Mouse (Mus musculus): ENCODE data around the gene Snx29.
"Not testable (repeated sequence)": the region's sequence is repeated elsewhere in the genome, so short reads cannot be mapped to it uniquely, and the experiment has no call there.

The Snx29 gene

DNA sequence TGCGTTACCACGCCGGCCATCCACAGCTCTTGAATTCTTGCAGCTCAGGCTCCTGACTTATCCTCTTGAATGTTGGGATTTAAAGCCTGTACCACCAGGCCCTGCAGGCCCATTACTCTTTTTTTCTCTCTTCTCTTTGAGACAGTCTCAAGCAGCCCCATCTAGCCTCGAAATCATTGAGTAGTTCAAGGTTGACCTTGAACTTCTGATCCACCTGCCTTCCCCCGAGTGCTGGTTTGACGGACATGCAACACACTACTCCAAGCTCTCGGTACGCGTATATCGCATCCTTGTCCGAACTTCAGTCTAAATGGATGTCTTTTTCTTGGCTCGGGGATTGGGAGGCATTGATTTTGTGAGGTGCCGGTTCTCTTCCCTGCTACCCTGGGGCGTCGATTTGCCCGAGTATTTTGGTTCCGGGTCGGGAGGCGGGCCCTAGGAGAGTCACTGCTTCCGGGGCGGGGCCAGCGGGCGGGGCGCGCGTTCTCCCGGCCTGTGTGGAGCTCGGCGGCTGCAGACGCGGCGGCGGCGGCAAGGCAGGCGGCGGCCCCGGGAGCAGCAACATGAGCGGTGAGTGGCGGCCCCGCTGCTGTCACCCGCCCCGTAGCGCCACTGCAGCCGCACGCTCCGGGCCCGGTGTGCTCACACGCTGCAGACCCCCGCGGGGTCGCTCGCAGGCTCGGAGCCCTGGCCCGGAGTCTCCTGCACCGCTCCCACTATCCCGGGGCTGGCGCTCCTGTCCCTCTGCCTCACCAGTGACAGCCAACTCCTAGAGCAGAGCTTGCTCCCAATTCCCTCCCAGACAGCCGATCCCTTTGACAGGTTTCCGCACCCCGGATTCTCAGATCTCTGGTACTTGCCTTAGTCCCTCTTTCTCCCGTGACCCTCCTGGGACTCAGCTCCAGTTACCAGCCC lies at the start of gene Snx29:
Gene Snx29, plus strand, starts transcription at position 500 of the 915 bp plus-strand sequence.
- DNase-seq (ENCODE audit: low spot score) = peak; percentile 88

- no peak for DNase-seq (ENCODE audit: low spot score)
Measured at GRCm38 (mm10) chr16:11276888-11277287, 45.8 kb upstream of the Snx29 start.

GRCm38 (mm10) chr16:11278778-11279177 lies 43.9 kb upstream of the Snx29 start:
- DNase-seq (ENCODE audit: low spot score) = no peak

DNA sequence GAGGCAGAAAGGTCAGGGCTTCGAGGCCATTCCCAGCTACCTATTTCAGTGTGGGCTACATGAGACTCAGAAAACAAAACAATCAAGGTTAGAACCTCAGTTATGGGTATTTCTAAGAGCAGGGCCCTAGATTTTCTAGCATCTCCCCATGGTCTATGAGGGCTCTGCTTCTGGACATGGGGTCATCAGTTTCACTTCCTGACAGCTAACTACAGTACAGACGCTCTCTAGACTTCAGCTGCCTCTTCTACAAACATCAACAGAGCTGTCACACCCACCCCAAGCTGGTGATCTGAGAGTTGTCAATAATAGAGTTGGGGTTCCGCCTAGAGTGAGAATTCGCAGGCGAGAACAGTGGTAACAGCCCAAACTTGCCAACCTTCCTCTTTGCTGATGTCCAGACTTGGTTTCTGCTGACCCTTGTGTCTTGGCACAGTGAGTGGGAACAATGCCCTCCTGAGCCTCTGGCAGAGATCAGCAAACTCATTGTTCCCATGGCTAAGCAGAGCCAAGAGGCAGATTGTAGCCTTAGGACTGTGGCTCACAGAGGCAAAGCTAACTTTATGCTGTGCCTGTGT lies 40.0 kb upstream of the Snx29 start:
- DNase-seq (ENCODE audit: low spot score) = peak; percentile 15

DNA sequence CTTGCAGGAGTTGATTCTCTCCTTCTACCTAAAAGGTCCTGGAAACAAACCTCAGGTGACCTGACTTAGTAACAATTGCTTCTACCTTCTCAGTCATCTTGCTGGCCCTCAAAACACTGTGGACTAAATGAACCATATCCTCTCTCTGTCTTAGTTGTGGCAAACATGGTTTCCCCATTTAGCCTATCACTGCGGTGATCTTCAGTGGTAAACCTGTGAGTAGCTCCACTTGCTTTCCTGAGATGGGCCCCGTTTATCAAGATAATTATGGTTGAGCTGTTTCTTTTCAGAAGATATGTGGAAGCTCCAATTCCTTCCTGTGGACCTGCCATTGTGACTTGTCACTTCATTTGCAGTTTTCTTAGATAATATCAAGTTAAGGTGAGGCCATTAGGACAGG lies 37.8 kb upstream of the Snx29 start:
- DNase-seq (ENCODE audit: low spot score) = no peak

- no peak for DNase-seq (ENCODE audit: low spot score)
Measured at GRCm38 (mm10) chr16:11285949-11286348, 36.8 kb upstream of the Snx29 start.

DNA sequence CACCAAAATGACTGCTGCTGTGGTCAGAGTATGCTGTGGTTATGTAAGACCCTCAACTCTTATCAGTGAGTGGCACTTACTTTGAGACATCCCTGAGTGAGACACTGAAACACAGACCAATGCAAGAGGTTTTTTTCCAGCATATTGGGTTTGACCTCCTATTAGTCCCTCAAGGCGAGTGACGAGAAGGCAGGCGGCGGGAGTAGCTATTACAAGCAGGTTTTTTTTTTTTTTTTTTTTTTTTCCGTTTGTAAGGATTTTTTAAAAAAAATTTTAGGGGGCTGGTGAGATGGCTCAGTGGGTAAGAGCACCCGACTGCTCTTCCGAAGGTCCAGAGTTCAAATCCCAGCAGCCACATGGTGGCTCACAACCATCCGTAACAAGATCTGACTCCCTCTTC lies 33.8 kb upstream of the Snx29 start:
- DNase-seq (ENCODE audit: low spot score) = not testable (repeated sequence)

DNA sequence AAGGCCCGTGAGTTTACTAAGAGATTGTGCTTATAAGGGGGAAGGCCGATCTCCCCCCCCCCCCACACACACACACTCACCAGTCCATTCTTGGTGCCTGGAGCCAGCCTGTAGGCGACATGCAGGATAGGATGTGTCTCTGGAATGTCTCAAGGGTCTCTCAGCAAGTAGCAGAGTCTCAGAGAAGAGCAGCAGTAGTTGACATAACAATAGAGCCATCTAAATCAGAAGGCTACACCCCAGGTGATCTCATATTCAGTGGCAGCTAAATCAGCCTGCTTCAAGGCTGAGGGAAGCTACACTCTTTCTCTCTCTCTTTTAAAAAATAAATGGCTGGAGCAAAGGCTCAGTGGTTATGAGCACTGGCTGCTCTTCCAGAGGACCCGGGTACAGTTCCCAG lies 27.1 kb upstream of the Snx29 start:
- not testable (repeated sequence) for DNase-seq (ENCODE audit: low spot score)

- not testable (repeated sequence) for DNase-seq (ENCODE audit: low spot score)
Measured at GRCm38 (mm10) chr16:11297700-11298099, 25.0 kb upstream of the Snx29 start.

DNA sequence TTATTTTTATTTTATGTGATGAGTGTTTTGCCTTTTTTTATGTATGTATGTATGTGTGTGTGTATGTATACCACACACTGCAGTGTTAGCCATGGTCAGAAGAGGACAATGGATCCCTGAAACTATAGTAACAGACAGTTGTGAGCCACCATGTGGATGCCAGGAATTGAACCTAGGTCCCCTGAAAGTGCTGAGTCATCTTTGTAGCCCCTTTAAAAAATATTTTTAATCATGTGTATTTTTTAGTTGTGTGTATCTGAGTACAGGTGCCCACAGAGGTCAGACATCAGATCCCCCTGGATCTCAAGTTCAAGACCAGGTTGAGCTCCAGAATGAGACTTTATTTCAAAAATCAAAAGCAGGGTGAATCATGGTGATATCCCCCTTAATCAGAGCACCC lies 19.0 kb upstream of the Snx29 start:
- DNase-seq (ENCODE audit: low spot score) = no peak

DNA sequence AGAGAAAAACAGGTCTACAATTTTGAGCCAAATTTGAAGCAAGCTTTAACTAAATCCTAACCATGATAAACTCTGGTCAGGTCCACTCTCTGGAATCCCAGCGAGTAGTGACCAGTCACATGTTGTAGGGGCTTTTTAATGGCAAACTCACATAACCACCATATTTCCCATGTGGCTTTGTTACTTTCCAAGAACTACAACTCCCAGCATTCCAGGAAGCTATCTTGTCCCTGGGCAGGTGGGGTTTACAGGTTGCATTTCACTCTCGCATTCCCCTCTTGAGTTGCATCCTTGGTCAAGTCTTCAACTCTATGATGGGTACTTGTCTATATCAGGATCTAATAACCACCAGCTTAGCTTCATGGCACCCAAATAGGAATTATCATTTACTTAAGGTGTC lies 17.2 kb upstream of the Snx29 start:
- DNase-seq (ENCODE audit: low spot score) = no peak

GRCm38 (mm10) chr16:11313512-11313911 lies 9.2 kb upstream of the Snx29 start, which contains the start of gene Tnfrsf17:
TSS of gene Tnfrsf17 (plus strand) at chr16:11313812.
- no peak for DNase-seq (ENCODE audit: low spot score)

DNA sequence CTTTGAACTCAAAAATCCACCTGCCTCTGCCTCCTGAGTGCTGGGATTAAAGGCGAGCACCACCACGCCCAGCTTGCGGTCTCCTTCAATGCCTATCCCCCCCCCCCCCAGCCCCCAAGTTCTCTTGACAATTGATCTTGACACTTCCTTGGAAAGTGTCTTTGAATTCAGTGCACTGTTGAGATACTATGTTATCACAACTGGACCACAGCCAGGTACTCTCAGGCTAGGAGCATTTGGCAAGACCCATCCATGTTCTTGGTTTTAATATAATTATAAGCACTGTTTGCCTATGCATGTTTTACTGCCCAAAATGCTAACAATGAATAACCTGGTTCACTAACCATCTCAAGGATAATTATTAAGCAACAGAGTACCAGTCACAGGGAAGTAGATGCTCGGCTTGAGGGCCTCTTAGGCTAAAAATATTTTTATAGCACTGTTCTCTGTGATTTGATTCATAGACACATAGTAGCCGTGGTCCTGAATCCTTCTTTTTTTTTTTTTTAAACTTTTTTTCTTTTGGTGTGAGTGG lies 6.9 kb upstream of the Snx29 start:
- no peak for DNase-seq (ENCODE audit: low spot score)

DNA sequence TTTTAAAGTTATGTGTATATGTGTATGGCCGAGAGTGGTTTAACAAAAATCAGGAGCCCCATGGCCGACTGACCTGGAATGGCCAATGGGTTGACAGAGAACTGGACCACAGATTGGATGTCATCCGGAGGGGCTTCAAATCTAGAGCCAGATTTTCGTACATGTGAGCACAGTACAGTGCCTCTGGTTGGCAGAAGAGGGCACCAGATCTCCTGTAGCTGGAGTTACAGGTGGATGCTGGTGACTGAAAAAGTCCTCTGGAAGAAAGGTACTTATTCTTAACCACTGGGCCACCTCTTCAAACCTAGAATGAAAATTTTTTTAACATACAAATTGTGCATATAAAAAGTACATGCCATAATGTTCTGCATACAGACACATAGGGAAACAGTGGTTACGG lies 6.0 kb upstream of the Snx29 start:
- no peak for DNase-seq (ENCODE audit: low spot score)

GRCm38 (mm10) chr16:11317324-11317723 lies 5.4 kb upstream of the Snx29 start:
- no peak for DNase-seq (ENCODE audit: low spot score)

- no peak for DNase-seq (ENCODE audit: low spot score)
Measured at GRCm38 (mm10) chr16:11323324-11324051, 780 bp downstream of the Snx29 start.

- no peak for DNase-seq (ENCODE audit: low spot score)
Measured at GRCm38 (mm10) chr16:11330081-11330800, 7.5 kb downstream of the Snx29 start.

DNA sequence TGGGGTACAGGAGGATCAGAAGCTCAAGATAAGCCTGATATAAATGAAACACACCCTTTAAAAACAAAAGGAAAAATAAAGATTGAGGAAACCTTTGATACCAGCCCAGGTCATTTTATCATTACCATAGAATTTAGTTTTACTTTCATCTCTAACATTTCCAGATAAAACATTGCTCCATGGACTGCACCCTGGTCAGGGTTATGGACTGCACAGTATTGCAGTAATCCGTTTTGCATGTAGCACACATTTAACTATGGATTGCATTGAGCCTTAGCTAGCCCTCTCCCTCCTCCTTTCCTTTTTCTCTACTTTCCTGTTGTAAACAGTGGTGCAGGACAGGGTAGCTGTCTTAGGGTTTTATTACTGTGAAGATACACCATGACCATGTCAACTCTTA lies 8.3 kb downstream of the Snx29 start:
- no peak for DNase-seq (ENCODE audit: low spot score)

- no peak for DNase-seq (ENCODE audit: low spot score)
Measured at GRCm38 (mm10) chr16:11343292-11343815, 20.6 kb downstream of the Snx29 start.

DNA sequence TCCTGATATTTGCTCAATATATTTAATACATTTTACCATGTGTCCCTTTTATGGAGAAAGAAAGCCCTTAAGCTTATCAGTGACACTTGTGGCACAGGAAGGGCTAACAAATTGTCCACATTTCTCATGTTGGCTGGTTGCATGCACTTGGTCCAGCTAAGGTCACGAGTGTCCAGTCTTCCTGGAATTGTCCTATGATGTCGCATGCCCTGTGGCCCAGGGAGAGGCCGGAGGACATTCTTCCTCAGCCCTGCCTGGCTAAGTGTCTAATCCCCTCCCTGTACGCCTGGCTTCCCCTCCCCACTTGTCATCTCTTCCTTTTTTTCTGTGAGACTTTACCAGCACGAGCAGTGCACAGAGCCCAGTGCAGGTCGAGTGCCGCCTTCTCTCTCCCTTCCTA lies 29.2 kb downstream of the Snx29 start:
- DNase-seq (ENCODE audit: low spot score) = no peak

GRCm38 (mm10) chr16:11359173-11359572 lies 36.5 kb downstream of the Snx29 start:
- no peak for DNase-seq (ENCODE audit: low spot score)

- no peak for DNase-seq (ENCODE audit: low spot score)
Measured at GRCm38 (mm10) chr16:11359919-11360318, 37.2 kb downstream of the Snx29 start.

Data from layer of hippocampus, adult 9-10 months (tissue).